Mouse (Mus musculus) heart, adult 9 months (tissue): Measurements from ENCODE around the gene Uxs1.

Experiments used
- DNase-seq, 2 experiments: peaks; one replicate each; pipeline ENCODE4 v3.0.0; 2022; ENCODE audit warnings: low spot score in 2 of 2

Gene Uxs1

DNA sequence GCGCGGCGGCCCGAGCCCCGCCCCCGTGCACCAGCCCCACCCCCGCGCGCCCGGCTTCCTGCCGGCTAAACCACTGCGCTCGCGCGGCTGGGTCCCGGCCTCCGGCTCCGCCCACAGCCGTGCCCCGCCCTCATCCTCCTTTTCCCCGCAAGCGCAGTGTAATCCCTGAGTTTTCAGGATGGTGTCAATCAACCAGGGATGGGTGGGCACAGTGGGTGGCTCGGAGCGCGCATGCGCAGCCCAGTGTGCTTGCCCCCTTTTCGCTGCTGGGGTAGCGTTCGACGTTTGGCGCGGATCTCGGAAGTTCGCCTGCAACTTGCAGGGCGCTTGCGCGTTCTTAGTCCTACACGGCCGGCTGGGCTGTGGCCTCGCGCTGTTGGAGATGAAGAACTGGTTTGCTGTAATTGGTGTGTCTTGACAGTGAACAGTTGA is at the start of gene Uxs1:
Gene Uxs1 (minus strand): TSS at position 38 of the 432 bp plus-strand sequence.
- peak; percentile 99 to 100 for DNase-seq

- no peak for DNase-seq
Observed at GRCm38 (mm10) chr1:43877233-43877632, 49.6 kb upstream of the Uxs1 start.

DNA sequence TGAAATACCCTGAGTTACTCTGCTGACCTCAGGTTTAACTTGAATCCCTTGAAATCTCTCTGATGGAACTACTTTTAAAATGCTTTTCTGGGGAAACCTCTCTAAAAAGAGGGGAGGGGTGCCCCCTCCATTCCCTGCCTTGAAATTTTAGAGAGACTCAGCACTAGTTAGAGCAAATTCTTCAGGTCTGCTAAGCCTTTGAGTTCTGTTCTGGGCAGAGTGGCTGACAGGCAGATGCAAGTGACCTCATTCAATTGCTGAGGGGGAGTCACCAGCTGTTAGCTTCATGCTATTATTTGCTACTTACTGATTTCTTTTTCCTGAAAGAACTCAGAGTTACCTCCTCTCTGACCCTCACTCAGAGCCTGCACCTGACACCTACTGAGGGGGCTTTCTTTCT is 43.5 kb upstream of the Uxs1 start:
- DNase-seq, result no peak

GRCm38 (mm10) chr1:43868510-43868909 is 40.9 kb upstream of the Uxs1 start:
- no peak for DNase-seq

- no peak for DNase-seq
Observed at GRCm38 (mm10) chr1:43864758-43865157, 37.2 kb upstream of the Uxs1 start.

GRCm38 (mm10) chr1:43862614-43863013 is 35.0 kb upstream of the Uxs1 start:
- no peak for DNase-seq

DNA sequence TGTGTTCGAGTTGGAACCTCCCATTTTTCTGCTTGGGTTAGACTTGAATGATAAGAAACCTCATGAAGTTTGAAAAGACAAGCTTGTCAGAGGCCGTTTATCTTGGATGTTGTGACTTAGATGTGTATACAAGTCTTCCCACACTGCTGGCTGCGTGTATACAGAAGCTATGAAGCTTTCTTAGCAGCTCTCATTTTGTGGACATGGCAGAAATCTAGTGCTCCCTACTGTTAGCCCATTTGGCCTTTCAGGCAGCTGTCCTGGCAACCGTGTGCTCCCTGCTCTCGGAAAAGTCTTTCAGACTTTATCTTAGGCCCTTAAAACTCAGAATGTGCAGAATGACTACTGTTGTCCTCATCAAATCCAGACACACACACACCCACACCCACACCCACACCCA is 31.4 kb upstream of the Uxs1 start:
- DNase-seq, result no peak

GRCm38 (mm10) chr1:43857656-43858055 is 30.1 kb upstream of the Uxs1 start:
- no peak for DNase-seq

DNA sequence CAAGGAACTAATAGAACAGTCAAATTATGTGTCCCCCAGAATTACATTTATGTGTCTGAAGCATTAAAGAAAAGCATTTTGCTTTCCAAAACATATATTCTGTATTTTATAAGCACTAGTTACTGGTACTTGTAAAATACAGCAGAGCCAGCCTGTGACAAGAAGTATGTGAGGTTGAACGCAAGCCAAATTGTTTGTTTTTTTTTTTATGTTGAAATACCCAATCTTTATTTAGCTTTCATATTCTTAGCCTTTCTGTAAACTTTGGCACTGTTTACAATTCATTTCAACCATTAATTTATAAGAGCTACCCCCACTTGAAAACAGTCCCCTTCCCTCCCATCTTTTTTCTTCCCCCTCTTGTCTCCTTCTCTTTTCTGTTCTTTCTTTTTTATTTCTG is 28.0 kb upstream of the Uxs1 start:
- no peak for DNase-seq

- no peak for DNase-seq
Observed at GRCm38 (mm10) chr1:43843398-43843797, 15.8 kb upstream of the Uxs1 start.

- no peak for DNase-seq
Observed at GRCm38 (mm10) chr1:43837236-43837635, 9.6 kb upstream of the Uxs1 start.

GRCm38 (mm10) chr1:43830096-43830495 is 2.5 kb upstream of the Uxs1 start:
- DNase-seq, result no peak

- no peak for DNase-seq
Observed at GRCm38 (mm10) chr1:43827002-43827762, 418 bp downstream of the Uxs1 start.

DNA sequence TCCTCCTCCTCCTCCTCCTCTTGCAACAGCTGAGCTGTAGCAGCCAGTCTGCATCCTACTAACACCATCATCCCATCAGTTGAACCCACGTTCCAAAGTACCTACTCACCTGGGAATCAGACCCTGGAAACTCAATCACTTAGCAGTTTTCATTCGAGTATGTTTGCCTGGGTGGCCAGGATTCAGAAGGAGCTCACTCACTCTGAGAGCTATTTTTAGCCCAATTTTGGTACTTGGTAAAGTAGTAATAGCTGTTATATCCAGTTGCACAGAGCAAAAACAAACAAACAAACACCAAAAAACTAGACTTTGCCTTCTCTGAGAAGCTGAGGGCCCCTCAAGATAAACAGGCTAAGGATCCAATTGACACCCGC is 985 bp downstream of the Uxs1 start:
- no peak for DNase-seq

DNA sequence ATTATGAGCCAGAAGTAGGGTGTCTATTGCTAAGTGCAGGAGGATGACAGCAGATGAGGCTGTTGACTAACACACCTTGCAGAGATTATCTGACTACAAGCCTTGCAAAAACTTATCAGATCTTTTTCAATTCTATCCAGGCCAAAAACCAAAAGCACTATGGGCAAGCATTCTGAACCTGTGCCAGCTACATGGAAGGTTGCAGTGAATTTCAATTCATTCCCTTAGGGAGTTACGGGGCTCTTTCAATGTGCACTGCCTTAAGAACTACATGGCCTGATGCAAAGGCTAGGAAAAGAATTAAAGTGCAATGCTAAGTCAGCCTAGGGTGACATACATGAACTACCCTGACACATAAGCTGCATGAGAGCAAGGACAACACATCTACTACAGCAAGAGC is 4.2 kb downstream of the Uxs1 start:
- DNase-seq, result no peak

DNA sequence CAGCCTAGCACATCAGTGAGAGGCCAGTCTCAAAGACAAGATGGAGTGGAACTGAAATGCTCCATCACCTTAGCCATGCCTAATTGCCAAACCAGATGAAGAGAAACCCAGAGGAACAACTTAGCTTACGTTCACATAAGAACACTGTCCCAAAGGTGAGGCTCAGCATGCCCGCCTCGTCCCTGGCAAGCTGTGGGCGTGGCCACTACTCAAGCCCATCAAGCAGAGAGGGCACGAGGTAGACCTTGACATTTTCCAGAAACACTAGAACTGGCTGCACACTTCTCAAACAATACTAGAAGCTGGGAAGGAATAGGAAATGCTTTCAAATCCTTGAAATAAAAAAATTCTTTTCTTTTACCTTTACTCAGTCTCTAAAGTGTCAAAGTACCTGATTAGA is 5.0 kb downstream of the Uxs1 start:
- no peak for DNase-seq

GRCm38 (mm10) chr1:43821804-43822203 is 5.8 kb downstream of the Uxs1 start:
- DNase-seq, result no peak

DNA sequence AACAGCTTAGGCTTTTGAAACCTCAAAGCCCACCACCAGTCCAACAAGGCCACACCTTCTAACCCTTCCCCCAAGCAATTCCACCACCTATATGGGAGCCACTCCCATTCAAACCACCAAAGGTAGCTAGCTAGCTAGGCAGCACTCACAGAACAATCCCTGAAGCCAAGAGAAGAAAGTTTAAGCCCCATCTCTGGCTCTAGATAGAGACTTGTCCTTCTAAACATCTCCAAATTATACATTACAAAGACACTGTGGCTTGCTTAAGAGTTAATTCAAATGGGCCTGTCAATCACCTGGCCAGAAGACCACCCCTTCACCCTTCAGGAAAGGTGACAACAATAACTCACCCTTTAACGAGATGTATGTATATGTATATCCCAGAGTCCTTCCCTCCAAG is 7.0 kb downstream of the Uxs1 start:
- DNase-seq, result no peak

GRCm38 (mm10) chr1:43819091-43819490 is 8.5 kb downstream of the Uxs1 start:
- DNase-seq, result no peak

- DNase-seq, result no peak
Observed at GRCm38 (mm10) chr1:43818356-43818755, 9.2 kb downstream of the Uxs1 start.

DNA sequence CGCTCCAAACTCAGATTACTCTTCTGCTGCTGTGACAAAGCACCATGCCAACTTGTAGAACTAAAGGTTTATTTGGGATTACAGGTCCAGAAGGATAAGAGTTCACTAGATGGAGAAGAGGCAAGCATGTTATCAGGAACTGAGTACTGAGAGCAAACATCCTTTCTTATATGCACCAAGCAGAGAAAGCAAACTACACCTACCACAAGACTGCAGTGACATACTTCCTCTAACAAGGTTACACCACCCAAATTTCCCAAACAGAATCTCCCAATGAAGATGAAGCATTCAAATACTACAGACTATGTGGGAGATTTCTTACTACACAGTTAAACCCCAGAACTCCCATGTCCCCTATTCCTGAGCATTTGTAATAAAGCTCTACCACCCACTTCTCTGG is 15.8 kb downstream of the Uxs1 start:
- no peak for DNase-seq

GRCm38 (mm10) chr1:43811055-43811454 is 16.5 kb downstream of the Uxs1 start:
- DNase-seq, result peak in 1 of 2 experiments; percentile 4

DNA sequence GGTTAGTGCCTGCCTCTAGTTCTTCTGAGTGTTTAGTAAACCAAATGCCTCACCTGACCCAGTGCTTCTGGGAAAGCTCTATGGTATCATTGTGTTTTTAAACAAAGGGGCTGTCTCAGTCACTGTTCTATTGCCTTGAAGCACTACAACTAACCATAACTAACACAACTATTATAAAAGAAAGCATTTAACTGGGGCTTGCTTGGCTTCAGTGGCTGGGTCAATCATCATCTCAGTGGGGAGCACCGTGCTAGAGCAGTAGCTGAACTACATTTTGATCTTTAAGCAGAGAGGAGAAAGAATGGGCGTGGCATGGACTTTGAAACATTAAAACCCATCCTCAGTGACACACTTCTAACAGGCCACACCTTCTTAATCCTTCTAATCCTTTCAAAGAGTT is 18.2 kb downstream of the Uxs1 start:
- no peak for DNase-seq

- DNase-seq, result no peak
Observed at GRCm38 (mm10) chr1:43803906-43804474, 23.6 kb downstream of the Uxs1 start.
